Mouse (Mus musculus): ENCODE measurements around the gene Samd1.

Samd1 gene

GRCm38 (mm10) chr8:84012499-84013165 lies 15.2 kb downstream of the Samd1 start:
- DNase-seq: no peak

GRCm38 (mm10) chr8:84015833-84016232 lies 18.4 kb downstream of the Samd1 start:
- DNase-seq: no peak

- DNase-seq: no peak
Observed at GRCm38 (mm10) chr8:84019738-84020137, 22.3 kb downstream of the Samd1 start.

GRCm38 (mm10) chr8:84021096-84021495 lies 23.6 kb downstream of the Samd1 start, which contains the start of gene Palm3:
Palm3 (plus strand) TSS chr8:84021471.
- DNase-seq: no peak

- DNase-seq: no peak
Observed at GRCm38 (mm10) chr8:84021569-84021968, 24.1 kb downstream of the Samd1 start.

GRCm38 (mm10) chr8:84023085-84023484 lies 25.6 kb downstream of the Samd1 start:
- no peak for DNase-seq

GRCm38 (mm10) chr8:84023631-84024030 lies 26.2 kb downstream of the Samd1 start:
- DNase-seq: no peak

- peak; percentile 34 to 51 for DNase-seq
Observed at GRCm38 (mm10) chr8:84024171-84024570, 26.7 kb downstream of the Samd1 start.

GRCm38 (mm10) chr8:84025863-84026262 lies 28.4 kb downstream of the Samd1 start:
- DNase-seq: no peak

GRCm38 (mm10) chr8:84027449-84027848 lies 30.0 kb downstream of the Samd1 start:
- no peak for DNase-seq

GRCm38 (mm10) chr8:84029272-84029671 lies 31.8 kb downstream of the Samd1 start:
- DNase-seq: no peak

GRCm38 (mm10) chr8:84032777-84033176 lies 35.3 kb downstream of the Samd1 start:
- DNase-seq: no peak

- DNase-seq: no peak
Observed at GRCm38 (mm10) chr8:84038015-84038414, 40.5 kb downstream of the Samd1 start.

GRCm38 (mm10) chr8:84039050-84039449 lies 41.6 kb downstream of the Samd1 start:
- DNase-seq: peak; percentile 75 to 81

GRCm38 (mm10) chr8:84042066-84042947 lies 44.8 kb downstream of the Samd1 start, which contains the start of gene Il27ra:
Il27ra (minus strand) TSS chr8:84042589.
- peak; percentile 20 to 49 for DNase-seq

GRCm38 (mm10) chr8:84042948-84043342 lies 45.5 kb downstream of the Samd1 start:
- DNase-seq: no peak

- DNase-seq: no peak
Observed at GRCm38 (mm10) chr8:84044103-84044502, 46.6 kb downstream of the Samd1 start.

- no peak for DNase-seq
Observed at GRCm38 (mm10) chr8:84044900-84045299, 47.4 kb downstream of the Samd1 start, which contains the start of gene Rln3. Rln3 (minus strand) TSS chr8:84045000.

GRCm38 (mm10) chr8:84046505-84046904 lies 49.0 kb downstream of the Samd1 start:
- DNase-seq: no peak

- DNase-seq: no peak
Observed at GRCm38 (mm10) chr8:84048171-84048570, 50.7 kb downstream of the Samd1 start.

Measured in cerebellum, postnatal 36 days (tissue).